Mouse (Mus musculus) cortical plate, adult 2 months (tissue): ENCODE measurements around the gene Cbx1.

Source experiments
- CTCF ChIP-seq: fragments of 200-500 bp; IDR thresholded peaks from 2 replicates; pipeline ENCODE4 v1.5.1; 2011; ENCODE audit warnings: mild to moderate bottlenecking, control low read depth, low read length; ENCODE audit not compliant: insufficient read depth; ENCODE audit errors: extremely low read depth
- POLR2A ChIP-seq: fragments of 200-500 bp; IDR thresholded peaks from 2 replicates; pipeline ENCODE4 v1.6.1; 2011; ENCODE audit warnings: mild to moderate bottlenecking, low read length, control low read depth; ENCODE audit not compliant: insufficient read depth; ENCODE audit errors: extremely low read depth

GRCm38 (mm10) chr11:96743891-96744290 is 45.0 kb upstream of the Cbx1 start:
- TF ChIP-seq CTCF (no peak), POLR2A (no peak)
